Mouse (Mus musculus): ENCODE results near the gene Armcx5.
"Not testable (repeated sequence)": the region's sequence is repeated elsewhere in the genome, so short reads cannot be mapped to it uniquely, and the experiment has no call there.

Gene Armcx5

DNA sequence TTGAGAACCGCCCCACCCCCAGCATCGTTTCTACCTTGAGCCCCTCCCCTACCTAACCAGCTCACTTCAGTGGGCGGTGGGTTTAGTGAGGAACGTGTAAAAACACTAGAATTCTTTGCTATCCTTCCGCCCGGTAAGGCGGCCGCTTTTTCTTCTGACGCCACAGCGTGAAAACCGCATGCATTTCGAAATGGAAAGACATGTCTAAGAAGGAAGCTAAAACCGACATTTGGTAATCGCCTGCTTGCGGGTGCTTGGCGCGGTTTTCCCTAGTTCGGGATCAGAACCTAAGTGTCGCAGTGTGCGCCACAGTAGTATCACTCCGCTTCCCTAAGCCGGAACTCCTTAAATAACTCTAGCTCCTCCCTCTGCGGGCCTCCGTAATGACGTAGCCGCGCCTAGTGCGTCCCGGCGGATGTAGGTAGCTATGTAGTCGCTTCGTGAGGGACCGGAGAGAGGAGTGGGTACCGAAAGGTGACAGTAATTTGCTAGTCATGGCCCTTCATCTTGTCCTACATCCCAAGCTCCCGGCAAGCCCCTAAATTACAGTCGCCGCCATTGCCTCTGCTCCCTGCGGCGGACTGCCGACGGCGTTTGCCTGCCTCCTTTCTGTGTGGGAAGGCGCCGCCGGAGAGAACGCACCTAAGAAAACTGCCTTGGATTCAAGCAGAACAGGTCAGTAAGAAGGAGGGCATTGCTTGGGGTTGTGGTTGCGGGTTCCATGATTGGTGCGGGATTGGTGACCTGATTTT lies at the start of gene Armcx5, which contains the start of gene Gprasp1:
TSS of gene Armcx5 (plus strand) at position 430 of the 752 bp plus-strand sequence.
TSS of gene Gprasp1 (plus strand) at position 430 of the 752 bp plus-strand sequence.
- peak; percentile 88 for DNase-seq (ENCODE audit: low read depth, low spot score)

DNA sequence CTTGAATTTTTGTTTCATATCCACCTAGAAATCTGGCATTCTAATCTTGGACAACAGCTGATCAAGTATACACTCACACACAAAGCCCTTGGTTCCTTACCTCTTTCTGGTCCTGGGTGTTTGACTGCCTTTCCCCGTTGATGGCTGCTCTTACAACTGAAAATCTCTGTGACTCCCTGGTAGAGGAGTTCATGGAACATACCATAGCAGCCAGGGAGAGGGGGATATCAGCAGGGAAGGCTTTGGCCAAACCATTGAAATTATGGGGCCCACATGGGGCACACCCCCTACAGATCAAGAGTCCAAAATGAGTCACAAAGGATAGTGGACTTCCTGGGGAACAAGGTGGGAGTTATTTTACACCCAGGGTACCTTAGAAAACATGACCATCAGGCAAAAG lies 48.9 kb upstream of the Armcx5 start, which contains the start of gene Tcp11x2:
TSS of gene Tcp11x2 (minus strand) at position 158 of the 400 bp plus-strand sequence.
- no peak for DNase-seq (ENCODE audit: low read depth, low spot score)

DNA sequence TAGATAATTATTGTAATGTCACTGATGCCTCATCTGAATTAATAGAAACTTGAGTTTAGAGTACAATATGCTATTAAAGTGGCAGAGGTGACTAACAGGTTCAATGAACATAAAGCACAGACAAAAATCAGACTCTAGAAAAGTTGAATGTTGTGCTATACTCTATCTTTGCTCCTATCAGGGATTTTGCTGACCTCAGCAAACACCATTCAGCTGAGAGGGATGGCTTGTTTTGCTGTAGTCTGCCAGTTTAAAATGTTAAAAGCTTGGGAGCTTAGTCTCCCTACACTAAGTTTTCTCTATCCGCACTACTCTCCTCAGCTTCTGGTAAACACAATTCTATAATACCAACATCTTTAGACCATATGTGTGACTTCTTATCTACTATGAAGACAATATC lies 39.4 kb upstream of the Armcx5 start:
- DNase-seq (ENCODE audit: low read depth, low spot score) = no peak

DNA sequence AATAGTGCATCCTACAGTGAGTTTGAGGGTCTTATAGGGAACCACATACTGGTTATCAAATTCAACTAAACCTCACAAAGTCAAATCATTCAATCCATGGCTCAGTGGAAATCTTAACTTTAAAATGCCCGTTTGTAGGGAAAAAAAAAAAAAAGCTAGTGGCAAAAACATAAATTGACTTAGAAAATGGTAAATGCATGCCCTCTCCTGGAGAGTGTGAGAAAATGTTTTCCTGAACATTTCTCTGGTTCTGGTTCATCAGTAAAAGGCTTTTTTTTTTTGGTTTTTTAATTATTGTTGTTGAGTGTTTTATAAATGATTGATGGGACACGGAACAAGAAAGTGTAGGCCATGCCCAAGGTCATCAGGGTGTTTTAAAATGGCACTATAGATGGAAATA lies 38.2 kb upstream of the Armcx5 start:
- DNase-seq (ENCODE audit: low read depth, low spot score) = peak; percentile 3

DNA sequence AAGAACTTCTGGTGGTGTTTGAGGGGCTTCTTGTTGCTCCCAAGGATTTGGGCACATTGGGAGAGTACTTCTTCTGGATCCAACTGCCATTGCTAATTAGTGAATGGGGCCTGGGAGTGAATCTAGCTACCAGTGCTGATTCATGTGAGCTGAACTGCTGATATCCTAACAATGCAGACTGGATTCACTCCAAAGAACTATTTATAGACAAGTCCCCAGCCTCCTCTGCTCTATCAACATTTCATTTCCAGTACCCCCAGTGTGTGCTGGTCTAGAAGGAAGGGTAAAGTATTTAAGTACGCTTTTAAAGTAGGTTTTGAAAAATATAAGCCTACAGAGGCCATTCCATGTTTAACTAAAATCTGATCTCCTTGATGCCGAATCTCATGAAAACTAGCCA lies 29.7 kb upstream of the Armcx5 start:
- DNase-seq (ENCODE audit: low read depth, low spot score) = no peak

DNA sequence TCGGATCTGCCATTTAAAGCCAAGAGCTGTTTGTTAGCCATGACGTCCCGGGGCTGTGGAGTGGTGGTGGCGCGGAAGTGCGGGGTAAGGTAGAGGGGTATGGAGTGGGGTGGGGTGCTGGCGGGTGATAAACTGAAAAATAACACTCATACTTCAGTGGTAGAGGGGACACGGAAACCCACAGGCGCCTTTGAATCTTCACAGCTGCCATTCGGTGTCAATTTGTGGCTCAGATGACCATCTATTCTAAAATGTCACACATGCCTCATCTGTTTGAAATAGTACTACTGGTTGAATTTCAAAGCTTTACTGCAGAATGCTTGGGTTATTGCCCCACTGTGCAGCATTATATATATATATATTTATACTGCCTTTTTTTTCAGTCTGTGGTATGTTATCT lies 17.4 kb upstream of the Armcx5 start, which contains the start of gene Tmsb15a:
TSS of gene Tmsb15a (minus strand) at position 101 of the 400 bp plus-strand sequence.
- DNase-seq (ENCODE audit: low read depth, low spot score) = no peak

DNA sequence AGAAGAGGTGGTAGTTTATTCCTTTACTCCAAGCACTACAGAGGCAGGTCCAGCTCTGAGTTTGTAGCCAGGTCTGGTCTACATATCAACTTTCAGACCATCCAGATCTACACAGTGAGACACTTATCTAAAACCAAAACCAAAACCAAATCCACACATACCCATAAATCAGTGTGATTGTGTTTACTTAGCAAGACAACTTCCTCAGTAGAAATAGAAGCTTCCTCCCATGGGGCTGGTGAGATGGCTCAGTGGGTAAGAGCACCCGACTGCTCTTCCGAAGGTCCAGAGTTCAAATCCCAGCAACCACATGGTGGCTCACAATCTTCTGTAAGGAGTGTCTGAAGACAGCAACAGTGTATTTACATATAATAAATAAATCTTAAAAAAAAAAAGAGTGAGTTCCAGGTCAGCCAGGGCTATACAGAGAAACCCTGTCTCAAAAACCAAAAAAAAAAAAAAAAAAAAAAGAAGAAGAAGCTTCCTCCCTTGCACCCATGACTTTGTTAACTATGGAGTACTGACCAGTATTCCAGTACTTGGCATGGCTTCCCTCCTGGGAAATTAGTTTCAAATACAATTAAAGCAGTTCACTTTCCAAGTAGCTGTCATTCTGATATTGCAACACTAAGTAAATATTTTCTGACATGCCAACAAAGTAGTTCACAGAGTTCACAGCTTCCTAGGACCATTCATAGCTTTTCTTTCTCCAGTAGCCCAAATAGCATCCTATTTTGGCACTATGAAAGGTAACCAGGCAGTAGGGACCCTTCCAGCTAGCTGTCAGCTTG lies 3.6 kb upstream of the Armcx5 start:
- no peak for DNase-seq (ENCODE audit: low read depth, low spot score)

DNA sequence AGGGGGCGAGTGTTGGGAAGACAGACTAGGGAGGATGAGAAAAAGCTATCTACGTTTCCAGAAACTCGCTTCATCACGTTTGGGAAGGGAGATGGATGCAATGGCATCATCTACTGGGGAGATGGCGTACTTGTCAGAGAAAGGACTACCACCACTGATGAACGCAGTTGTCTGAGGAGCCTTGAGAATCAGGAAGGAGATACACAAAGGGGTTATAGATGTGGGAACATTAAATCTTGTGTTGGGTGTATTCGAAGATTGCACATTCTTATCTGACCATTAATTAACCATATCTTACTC lies 473 bp downstream of the Armcx5 start:
- DNase-seq (ENCODE audit: low read depth, low spot score) = peak; percentile 50

DNA sequence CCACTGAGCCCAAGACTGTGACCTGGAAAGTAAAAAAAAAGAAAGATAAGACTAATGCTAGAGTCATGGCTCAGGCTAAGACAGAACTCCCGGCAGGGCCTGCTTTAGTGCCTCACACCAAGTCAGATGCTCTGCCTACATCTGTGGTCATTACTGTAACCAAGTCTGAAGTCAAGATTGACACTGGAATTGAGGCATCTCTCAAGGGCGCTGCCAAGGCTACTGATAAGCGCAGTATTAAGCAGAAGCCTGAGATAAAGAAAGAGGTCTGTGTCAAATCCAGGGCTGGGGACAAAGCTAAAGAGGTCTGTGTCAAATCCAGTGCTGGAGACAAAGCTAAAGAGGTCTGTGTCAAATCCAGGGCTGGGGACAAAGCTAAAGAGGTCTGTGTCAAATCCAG lies 2.8 kb downstream of the Armcx5 start:
- DNase-seq (ENCODE audit: low read depth, low spot score) = not testable (repeated sequence)

DNA sequence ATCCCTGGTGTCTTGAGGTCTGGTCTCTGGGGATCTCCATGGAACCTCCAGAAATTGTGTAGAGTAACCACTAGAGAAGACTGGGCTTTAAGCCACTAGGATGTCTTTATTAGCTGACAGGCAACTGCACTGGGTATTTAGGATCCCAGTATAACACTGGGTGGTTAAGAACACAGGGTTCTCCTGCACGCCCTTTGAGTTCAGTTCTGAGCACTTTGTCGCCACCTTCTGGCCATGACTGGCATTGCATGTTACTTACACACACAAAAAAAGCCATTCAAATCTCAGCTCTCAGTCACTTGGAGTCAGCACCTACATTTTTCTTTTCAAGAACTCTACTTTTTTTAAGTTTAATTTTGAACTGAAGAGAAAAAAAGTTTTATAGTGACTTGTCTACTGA lies 10.3 kb downstream of the Armcx5 start:
- peak; percentile 82 for DNase-seq (ENCODE audit: low read depth, low spot score)

DNA sequence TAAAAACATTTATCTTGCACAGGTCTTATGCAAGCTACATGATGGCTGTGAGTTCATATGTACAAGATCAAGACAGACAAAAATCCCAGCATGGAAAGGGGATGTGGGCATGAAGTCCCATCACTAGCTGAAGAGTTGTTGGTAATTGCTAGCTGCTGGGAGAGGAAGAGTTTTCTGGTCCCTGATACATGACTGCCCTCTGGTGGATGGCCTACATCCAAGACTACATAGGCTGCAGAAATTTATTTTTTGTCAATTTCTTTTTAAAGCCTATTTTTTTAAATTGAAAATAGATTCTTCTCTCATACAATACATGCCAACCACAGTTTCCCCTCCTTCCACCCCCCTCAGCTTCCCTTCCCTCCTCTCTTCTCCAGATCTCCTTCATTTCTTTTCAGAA lies 19.2 kb downstream of the Armcx5 start:
- peak; percentile 64 for DNase-seq (ENCODE audit: low read depth, low spot score)

DNA sequence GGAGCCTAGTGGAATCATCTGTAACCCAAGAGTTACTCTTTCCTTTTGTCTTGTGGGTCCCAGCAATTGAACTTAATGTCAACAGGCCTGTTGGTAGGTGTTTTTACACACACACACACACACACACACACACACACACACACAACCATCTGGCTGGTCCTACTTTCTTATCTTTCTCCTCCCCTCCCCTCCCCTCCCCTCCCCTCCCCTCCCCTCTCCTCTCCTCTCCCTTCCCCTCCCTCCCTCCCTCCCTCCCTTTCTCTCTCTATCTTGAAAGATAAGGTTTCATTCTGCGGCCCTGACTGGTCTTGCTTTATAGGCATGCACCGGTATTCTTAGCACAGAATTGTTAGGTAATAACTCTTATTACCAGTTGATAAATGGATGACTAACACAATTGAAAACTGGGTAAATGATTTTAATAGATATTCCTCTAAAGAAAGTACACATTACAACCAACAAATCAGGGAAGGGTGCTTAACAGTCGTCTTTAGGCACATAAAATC lies 25.6 kb downstream of the Armcx5 start:
- DNase-seq (ENCODE audit: low read depth, low spot score) = no peak

DNA sequence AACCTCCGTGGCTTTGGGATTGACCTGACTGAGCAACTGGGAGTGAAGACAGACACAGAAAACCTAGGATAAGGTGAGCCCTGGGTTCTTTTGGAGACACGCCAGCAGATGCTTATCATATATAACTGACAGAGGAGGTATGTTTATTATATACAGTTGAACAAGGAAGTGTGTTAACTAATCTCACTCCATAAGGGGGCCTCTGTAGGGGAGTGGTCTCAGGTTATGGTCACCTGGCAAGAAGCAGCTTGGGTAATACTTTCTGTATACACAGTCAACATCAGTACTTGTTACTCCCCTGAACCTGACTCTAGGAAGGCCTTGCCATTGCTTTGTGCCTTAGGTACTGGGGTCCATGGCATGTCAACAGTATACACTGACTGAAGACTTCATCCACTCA lies 26.0 kb downstream of the Armcx5 start:
- no peak for DNase-seq (ENCODE audit: low read depth, low spot score)

DNA sequence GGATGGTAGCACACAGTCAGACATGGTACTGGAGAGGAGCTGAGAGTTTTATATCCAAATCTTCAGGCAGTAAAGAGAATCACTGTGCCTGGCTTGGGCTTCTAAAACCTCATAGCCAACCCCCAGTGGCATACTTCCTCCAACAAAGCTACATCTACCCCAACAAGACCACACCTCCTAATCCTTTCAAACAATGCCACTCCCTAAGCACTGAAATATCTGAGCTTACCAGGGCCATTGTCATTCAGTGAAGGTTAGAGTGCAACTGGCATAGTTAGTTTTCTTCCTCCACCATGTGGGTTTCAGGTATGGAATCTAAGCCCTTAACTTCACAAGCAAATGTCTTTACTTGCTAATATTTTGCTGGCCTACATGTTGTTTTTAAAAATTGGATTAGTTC lies 49.0 kb downstream of the Armcx5 start:
- no peak for DNase-seq (ENCODE audit: low read depth, low spot score)

DNA sequence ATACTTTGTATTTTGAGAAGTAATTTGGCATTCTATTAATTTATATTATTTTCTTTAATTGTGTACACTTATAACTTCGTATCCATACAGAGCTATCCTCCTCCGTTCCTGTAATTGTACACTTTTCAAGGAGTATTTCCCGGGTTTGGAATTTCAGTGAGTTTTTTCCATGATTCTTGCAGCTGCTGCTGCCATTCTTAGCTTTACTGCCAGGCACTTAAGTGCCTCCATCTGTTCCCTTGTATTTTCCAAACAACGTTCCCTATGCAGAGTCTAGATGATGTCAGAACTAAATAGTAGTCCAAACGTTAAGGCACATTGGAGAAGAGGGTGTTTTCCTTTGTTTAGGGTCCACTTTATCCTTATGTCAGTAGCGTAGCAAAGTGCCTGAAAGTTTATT lies 49.8 kb downstream of the Armcx5 start:
- DNase-seq (ENCODE audit: low read depth, low spot score) = no peak

DNA sequence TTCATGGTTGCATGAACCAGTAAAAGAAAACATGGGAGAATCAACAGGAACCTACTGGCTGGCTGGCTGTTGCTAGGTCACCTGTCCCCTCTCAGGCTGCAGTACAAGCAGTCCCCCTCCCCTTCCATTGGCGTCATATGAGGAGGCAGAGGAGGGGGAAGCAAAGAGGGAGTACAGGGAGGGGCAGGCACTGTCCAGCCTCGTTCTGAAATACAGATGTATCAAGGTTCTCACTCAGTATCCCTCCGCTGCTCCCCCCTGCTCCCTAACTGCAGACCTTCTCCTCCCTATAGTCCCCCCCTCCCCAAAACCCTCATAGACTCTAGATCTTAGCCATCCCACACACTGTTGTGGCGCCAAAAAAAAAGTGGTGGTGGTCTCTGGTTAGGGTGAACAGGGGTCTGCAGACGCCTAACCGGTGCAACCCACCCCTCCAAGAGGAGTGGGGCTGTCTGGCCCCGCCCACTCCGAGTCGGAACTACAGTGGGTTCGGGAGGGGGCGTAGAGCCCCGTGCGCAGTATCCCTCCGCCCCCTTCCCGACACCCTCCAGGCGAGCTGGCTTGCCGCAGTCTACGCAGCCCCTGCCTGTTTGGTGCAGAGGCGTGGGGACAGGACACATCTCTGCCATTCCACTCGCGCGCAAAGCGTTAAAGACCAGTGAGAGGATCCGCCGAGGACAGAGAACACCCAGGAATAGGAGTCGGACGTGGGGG lies 53.2 kb downstream of the Armcx5 start:
- not testable (repeated sequence) for DNase-seq (ENCODE audit: low read depth, low spot score)

DNA sequence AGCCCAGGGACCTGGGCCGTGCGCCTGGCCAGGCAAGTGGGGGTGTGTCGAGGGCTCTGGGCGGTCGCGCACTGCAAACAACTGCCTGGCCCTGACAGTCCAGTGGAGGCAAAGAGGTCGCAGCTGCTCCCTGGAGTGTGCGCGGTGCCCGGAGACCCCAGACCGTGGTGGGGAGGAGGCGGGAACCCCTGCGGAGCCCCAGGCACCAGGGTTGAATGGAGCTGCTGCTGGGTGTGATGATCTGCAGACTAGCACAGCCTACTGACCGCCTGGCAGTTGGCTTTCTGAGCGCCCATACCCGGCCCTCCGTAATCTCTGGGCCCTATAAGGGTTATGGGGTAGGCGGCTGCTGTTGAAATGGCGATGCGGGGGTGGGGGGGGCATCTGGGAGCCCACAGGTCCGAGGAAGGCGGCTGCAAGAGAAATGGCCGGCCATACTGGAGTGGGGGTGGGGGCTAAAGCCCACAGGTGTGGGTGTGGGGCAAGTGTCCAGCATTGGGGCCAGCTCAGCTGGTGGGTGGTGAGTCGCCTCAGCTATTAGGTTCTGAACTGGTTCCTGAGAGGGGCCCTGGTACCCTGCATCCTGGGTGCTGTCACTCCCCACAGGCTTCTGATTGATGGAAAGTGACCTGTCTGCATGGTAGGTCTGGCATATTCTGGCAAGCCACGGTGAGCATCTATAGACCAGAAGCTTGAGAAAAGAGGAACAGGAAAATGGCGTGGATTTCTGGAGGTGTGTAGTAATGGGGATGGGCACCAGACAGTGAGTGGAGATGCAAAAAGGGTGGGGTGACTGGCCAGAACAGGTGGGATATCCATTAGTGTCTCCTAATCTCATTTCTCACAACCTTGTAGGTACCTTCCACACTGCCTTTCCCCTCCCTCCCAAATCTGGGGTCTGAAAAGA lies 54.0 kb downstream of the Armcx5 start:
- not testable (repeated sequence) for DNase-seq (ENCODE audit: low read depth, low spot score)

Data from 3T3-L1 (cell line).